Mouse (Mus musculus): ENCODE data around the gene Abr. TPM values are rescaled to one million over a fixed set of nuclear protein-coding genes. Genes with fewer than 3 reads are reported as not detected.

Abr gene
- polyA plus RNA-seq, 1 experiment = 30.6 TPM

- Histone ChIP-seq H3K27me3 (ENCODE audit: control insufficient read depth, insufficient read depth, low read length, poor library complexity, severe bottlenecking) (no peaks in the 10 kb centered on the region), H3K4me3 (ENCODE audit: low read depth, low read length) (no peak overlapping the region), H3K9me3 (replicated peaks; ENCODE audit: control insufficient read depth, insufficient read depth, low read length, poor library complexity, severe bottlenecking) (no peaks in the 10 kb centered on the region), H3K36me3 (ENCODE audit: control insufficient read depth, insufficient read depth, low read length, poor library complexity, severe bottlenecking) (peaks cover 27% of the 10 kb centered on the region), H3K4me1 (ENCODE audit: control insufficient read depth, insufficient read depth, low read length) (no peaks in the 10 kb centered on the region), H3K9ac (ENCODE audit: low read depth, poor library complexity, severe bottlenecking) (no peak overlapping the region), H3K27ac (ENCODE audit: insufficient read depth, low read length) (no peak overlapping the region)
- TF ChIP-seq POLR2A (IDR thresholded peaks at IDR 0.05; ENCODE audit: insufficient read depth, low read length) = no peak
- TF ChIP-seq EP300 (IDR thresholded peaks at IDR 0.05; ENCODE audit: insufficient read depth, low read depth, low read length) = no peak
- no peak for TF ChIP-seq CTCF (IDR thresholded peaks at IDR 0.05; ENCODE audit: low read depth, low read length)
Measured at GRCm38 (mm10) chr11:76418423-76418822, 203.7 kb downstream of the Abr start.

GRCm38 (mm10) chr11:76415985-76416384 is 206.1 kb downstream of the Abr start:
- no peak overlapping the region for H3K27ac ChIP-seq (ENCODE audit: insufficient read depth, low read length)
- H3K9me3 ChIP-seq (replicated peaks; ENCODE audit: control insufficient read depth, insufficient read depth, low read length, poor library complexity, severe bottlenecking) = no peaks in the 10 kb centered on the region
- no peaks in the 10 kb centered on the region for H3K4me1 ChIP-seq (ENCODE audit: control insufficient read depth, insufficient read depth, low read length)
- H3K27me3 ChIP-seq (ENCODE audit: control insufficient read depth, insufficient read depth, low read length, poor library complexity, severe bottlenecking) = no peaks in the 10 kb centered on the region
- H3K36me3 ChIP-seq (ENCODE audit: control insufficient read depth, insufficient read depth, low read length, poor library complexity, severe bottlenecking) = peaks cover 29% of the 10 kb centered on the region
- TF ChIP-seq EP300 (IDR thresholded peaks at IDR 0.05; ENCODE audit: insufficient read depth, low read depth, low read length) (no peak), CTCF (IDR thresholded peaks at IDR 0.05; ENCODE audit: low read depth, low read length) (no peak), POLR2A (IDR thresholded peaks at IDR 0.05; ENCODE audit: insufficient read depth, low read length) (no peak)
- H3K4me3 ChIP-seq (ENCODE audit: low read depth, low read length) = no peak overlapping the region
- H3K9ac ChIP-seq (ENCODE audit: low read depth, poor library complexity, severe bottlenecking) = no peak overlapping the region

GRCm38 (mm10) chr11:76415001-76415400 is 207.1 kb downstream of the Abr start:
- no peak for TF ChIP-seq EP300 (IDR thresholded peaks at IDR 0.05; ENCODE audit: insufficient read depth, low read depth, low read length)
- TF ChIP-seq CTCF (IDR thresholded peaks at IDR 0.05; ENCODE audit: low read depth, low read length) = no peak
- no peak for TF ChIP-seq POLR2A (IDR thresholded peaks at IDR 0.05; ENCODE audit: insufficient read depth, low read length)
- H3K27me3 ChIP-seq (ENCODE audit: control insufficient read depth, insufficient read depth, low read length, poor library complexity, severe bottlenecking) = no peaks in the 10 kb centered on the region
- H3K9ac ChIP-seq (ENCODE audit: low read depth, poor library complexity, severe bottlenecking) = no peak overlapping the region
- peaks cover 29% of the 10 kb centered on the region for H3K36me3 ChIP-seq (ENCODE audit: control insufficient read depth, insufficient read depth, low read length, poor library complexity, severe bottlenecking)
- no peaks in the 10 kb centered on the region for H3K9me3 ChIP-seq (replicated peaks; ENCODE audit: control insufficient read depth, insufficient read depth, low read length, poor library complexity, severe bottlenecking)
- H3K4me3 ChIP-seq (ENCODE audit: low read depth, low read length) = no peak overlapping the region
- no peak overlapping the region for H3K27ac ChIP-seq (ENCODE audit: insufficient read depth, low read length)
- H3K4me1 ChIP-seq (ENCODE audit: control insufficient read depth, insufficient read depth, low read length) = no peaks in the 10 kb centered on the region

- no peak overlapping the region for H3K4me3 ChIP-seq (ENCODE audit: low read depth, low read length)
- no peaks in the 10 kb centered on the region for H3K9me3 ChIP-seq (replicated peaks; ENCODE audit: control insufficient read depth, insufficient read depth, low read length, poor library complexity, severe bottlenecking)
- H3K4me1 ChIP-seq (ENCODE audit: control insufficient read depth, insufficient read depth, low read length) = no peaks in the 10 kb centered on the region
- TF ChIP-seq EP300 (IDR thresholded peaks at IDR 0.05; ENCODE audit: insufficient read depth, low read depth, low read length) = no peak
- no peak for TF ChIP-seq CTCF (IDR thresholded peaks at IDR 0.05; ENCODE audit: low read depth, low read length)
- H3K9ac ChIP-seq (ENCODE audit: low read depth, poor library complexity, severe bottlenecking) = no peak overlapping the region
- H3K27ac ChIP-seq (ENCODE audit: insufficient read depth, low read length) = no peak overlapping the region
- no peaks in the 10 kb centered on the region for H3K27me3 ChIP-seq (ENCODE audit: control insufficient read depth, insufficient read depth, low read length, poor library complexity, severe bottlenecking)
- H3K36me3 ChIP-seq (ENCODE audit: control insufficient read depth, insufficient read depth, low read length, poor library complexity, severe bottlenecking) = peaks cover 18% of the 10 kb centered on the region
Measured at GRCm38 (mm10) chr11:76413202-76413601, 208.9 kb downstream of the Abr start.

- TF ChIP-seq CTCF (IDR thresholded peaks at IDR 0.05; ENCODE audit: low read depth, low read length) (peak; percentile 36), EP300 (IDR thresholded peaks at IDR 0.05; ENCODE audit: insufficient read depth, low read depth, low read length) (no peak)
- no peak overlapping the region for H3K4me3 ChIP-seq (ENCODE audit: low read depth, low read length)
- 0 out of 2 replicates have a peak, but pooled peaks cover 6% of the 10 kb centered on the region for H3K36me3 ChIP-seq (ENCODE audit: control insufficient read depth, insufficient read depth, low read length, poor library complexity, severe bottlenecking)
- no peak overlapping the region for H3K9ac ChIP-seq (ENCODE audit: low read depth, poor library complexity, severe bottlenecking)
- H3K27ac ChIP-seq (ENCODE audit: insufficient read depth, low read length) = no peak overlapping the region
- H3K9me3 ChIP-seq (replicated peaks; ENCODE audit: control insufficient read depth, insufficient read depth, low read length, poor library complexity, severe bottlenecking) = no peaks in the 10 kb centered on the region
- no peaks in the 10 kb centered on the region for H3K27me3 ChIP-seq (ENCODE audit: control insufficient read depth, insufficient read depth, low read length, poor library complexity, severe bottlenecking)
- H3K4me1 ChIP-seq (ENCODE audit: control insufficient read depth, insufficient read depth, low read length) = no peaks in the 10 kb centered on the region
Measured at GRCm38 (mm10) chr11:76410826-76411225, 211.3 kb downstream of the Abr start.

GRCm38 (mm10) chr11:76406702-76407583 is 215.2 kb downstream of the Abr start, which contains the start of gene Timm22:
Gene Timm22, plus strand, starts transcription at chr11:76406952.
- Histone ChIP-seq H3K27ac (ENCODE audit: insufficient read depth, low read length) (no peak within 1 kb of the TSS), H3K27me3 (ENCODE audit: control insufficient read depth, insufficient read depth, low read length, poor library complexity, severe bottlenecking) (no peaks in the 10 kb centered on the region), H3K4me1 (ENCODE audit: control insufficient read depth, insufficient read depth, low read length) (no peaks in the 10 kb centered on the region), H3K4me3 (ENCODE audit: low read depth, low read length) (peak within 1 kb of the TSS; percentile 84), H3K9ac (ENCODE audit: low read depth, poor library complexity, severe bottlenecking) (peak within 1 kb of the TSS; percentile 79), H3K9me3 (replicated peaks; ENCODE audit: control insufficient read depth, insufficient read depth, low read length, poor library complexity, severe bottlenecking) (no peaks in the 10 kb centered on the region), H3K36me3 (ENCODE audit: control insufficient read depth, insufficient read depth, low read length, poor library complexity, severe bottlenecking) (0 out of 2 replicates have a peak, but pooled peaks cover 2% of the 10 kb centered on the region)
- TF ChIP-seq EP300 (IDR thresholded peaks at IDR 0.05; ENCODE audit: insufficient read depth, low read depth, low read length) (0 out of 2 replicates have a peak, but pooled peaks have one; percentile 30), POLR2A (IDR thresholded peaks at IDR 0.05; ENCODE audit: insufficient read depth, low read length) (peak; percentile 57), CTCF (IDR thresholded peaks at IDR 0.05; ENCODE audit: low read depth, low read length) (peak; percentile 97)
